Mouse (Mus musculus): Measurements from ENCODE around the gene Nbea.

DNA sequence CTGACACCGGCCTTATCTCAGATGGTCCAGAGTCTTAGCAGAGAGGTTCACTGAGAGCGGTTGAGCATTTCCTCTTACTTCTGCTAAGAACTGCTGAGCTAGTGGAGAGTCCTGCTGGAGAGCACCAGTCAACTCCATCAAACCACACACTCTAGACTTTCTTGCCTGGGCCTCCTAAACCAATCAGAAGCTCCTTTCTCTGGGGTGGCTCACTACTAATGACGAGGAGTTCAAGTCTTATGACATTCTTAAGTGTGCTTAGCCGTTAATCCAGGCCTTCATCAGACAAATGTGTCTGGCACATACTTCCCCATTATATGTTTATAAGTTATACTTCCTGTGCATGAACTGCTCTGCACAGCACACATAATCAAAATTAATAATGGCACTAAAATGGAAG lies 556.4 kb downstream of the Nbea start:
- TF ChIP-seq MAFK (IDR thresholded peaks at IDR 0.05; ENCODE audit: insufficient read depth, low read depth, low read length) = no peak
- TF ChIP-seq HCFC1 (IDR thresholded peaks at IDR 0.05; ENCODE audit: borderline replicate concordance, insufficient read depth, low read length) = no peak
- no peak for TF ChIP-seq ZC3H11A (IDR thresholded peaks at IDR 0.05; ENCODE audit: borderline replicate concordance, low read depth, low read length)
- TF ChIP-seq ZNF384 (IDR thresholded peaks at IDR 0.05; ENCODE audit: low read depth, low read length) = no peak

All from ES-E14 (cell line).